Mouse (Mus musculus) embryonic stem cell, embryonic (primary cell): ENCODE results near the gene Aven.
"Not testable (repeated sequence)": the region's sequence is repeated elsewhere in the genome, so short reads cannot be mapped to it uniquely, and the experiment has no call there.

Source experiments
- CTCF ChIA-PET, 4 experiments: fragments of 300-600 bp in 2 of 4; fragments of 350-600 bp in 2 of 4; sonication (Branson Sonifier 250); formaldehyde crosslinking; loops; one replicate each; lab custom pipeline; 2022; ENCODE audit warnings: inconsistent platforms in 2 of 4; lab: Charles Lee
- POLR2A ChIA-PET, 4 experiments: fragments of 300-600 bp in 2 of 4; fragments of 350-600 bp in 2 of 4; sonication (Branson Sonifier 250); formaldehyde crosslinking; loops; one replicate each; lab custom pipeline; 2022; ENCODE audit warnings: antibody characterized with exemption in 4 of 4, inconsistent platforms in 1 of 4; lab: Charles Lee

Aven gene

DNA sequence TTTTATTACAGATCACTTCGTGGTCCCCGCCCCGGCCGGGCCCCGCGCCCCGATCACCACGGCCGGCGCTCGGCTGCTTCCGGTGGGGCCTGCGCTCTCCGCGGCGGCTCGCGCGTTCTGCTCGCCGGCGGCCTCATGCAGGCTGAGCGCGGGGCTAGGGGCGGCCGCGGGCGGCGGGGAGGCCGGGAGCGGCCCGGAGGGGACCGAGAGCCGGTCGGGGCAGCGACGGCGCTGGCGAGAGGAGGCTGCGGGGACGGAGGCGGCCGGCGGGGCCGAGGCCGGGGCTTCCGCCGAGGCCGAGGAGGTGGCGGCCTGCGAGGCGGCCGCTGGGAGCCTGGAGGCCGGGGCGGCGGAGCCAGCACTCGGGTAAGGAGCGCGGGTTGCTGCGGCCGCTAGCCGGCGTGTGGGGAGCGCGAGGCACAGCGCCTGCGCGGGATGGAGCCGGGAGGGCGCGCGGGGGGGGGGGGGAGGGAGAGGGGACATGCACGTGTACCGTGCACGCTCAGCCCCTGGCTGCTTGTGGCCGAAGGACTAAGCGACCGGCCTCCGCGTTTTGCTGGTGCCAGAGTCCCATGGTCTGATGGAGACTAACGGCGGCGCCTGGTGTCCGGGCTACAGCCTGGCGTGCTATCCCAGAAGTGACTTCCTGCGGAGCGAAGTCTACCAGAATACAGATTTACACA, at the start of gene Aven:
Gene Aven (plus strand): TSS at position 109 of the 683 bp plus-strand sequence.
- ChIA-PET POLR2A (interaction anchor here (0.7 to 2.1 kb wide), 13 partner anchors 8 to 1262 kb away, joined by 3 to 11 read pairs (median 3); partner anchors contain the start of genes Emc7 (in 2 of the 4) and Katnbl1 (in 1 of the 4)), CTCF (interaction anchor here in 2 of 4 experiments (0.8 to 1.0 kb wide), 2 partner anchors 8 to 105 kb away, joined by 3 to 4 read pairs; no protein-coding TSS in a partner anchor)

GRCm38 (mm10) chr2:112443491-112443890, 49.3 kb upstream of the Aven start:
- ChIA-PET POLR2A (interaction anchor here in 3 of 4 experiments (0.6 to 2.5 kb wide), 6 partner anchors 10 to 512 kb away, joined by 3 to 11 read pairs (median 4); partner anchors contain the start of gene Emc7 (in 2 of the 3)), CTCF (no interaction called here)

GRCm38 (mm10) chr2:112445511-112445910, 47.3 kb upstream of the Aven start:
- POLR2A ChIA-PET: interaction anchor here in 1 of 4 experiments (1.6 kb wide), 1 partner anchor 9 kb away, joined by 3 read pairs; the partner anchor contains the start of gene Emc7
- CTCF ChIA-PET: no interaction called here

- ChIA-PET CTCF (interaction anchor here in 2 of 4 experiments (1.5 to 2.1 kb wide), 2 partner anchors 69 kb away, joined by 3 to 10 read pairs; partner anchors contain the start of gene Katnbl1 (in 2 of the 2)), POLR2A (interaction anchor here in 2 of 4 experiments (0.6 to 0.8 kb wide), 2 partner anchors 81 to 96 kb away, joined by 3 read pairs; partner anchors contain the start of gene Emc4 (in 1 of the 2))
Observed at GRCm38 (mm10) chr2:112448046-112448445, 44.7 kb upstream of the Aven start.

GRCm38 (mm10) chr2:112448510-112449059, 44.2 kb upstream of the Aven start:
- ChIA-PET POLR2A (interaction anchor here in 1 of 4 experiments (0.5 to 0.8 kb wide), 3 partner anchors 80 to 183 kb away, joined by 3 read pairs; partner anchors contain the start of genes Emc4 and Slc12a6), CTCF (interaction anchor here in 2 of 4 experiments (0.7 to 2.1 kb wide), 3 partner anchors 69 to 1614 kb away, joined by 3 to 10 read pairs (median 3); partner anchors contain the start of gene Katnbl1 (in 2 of the 2))

DNA sequence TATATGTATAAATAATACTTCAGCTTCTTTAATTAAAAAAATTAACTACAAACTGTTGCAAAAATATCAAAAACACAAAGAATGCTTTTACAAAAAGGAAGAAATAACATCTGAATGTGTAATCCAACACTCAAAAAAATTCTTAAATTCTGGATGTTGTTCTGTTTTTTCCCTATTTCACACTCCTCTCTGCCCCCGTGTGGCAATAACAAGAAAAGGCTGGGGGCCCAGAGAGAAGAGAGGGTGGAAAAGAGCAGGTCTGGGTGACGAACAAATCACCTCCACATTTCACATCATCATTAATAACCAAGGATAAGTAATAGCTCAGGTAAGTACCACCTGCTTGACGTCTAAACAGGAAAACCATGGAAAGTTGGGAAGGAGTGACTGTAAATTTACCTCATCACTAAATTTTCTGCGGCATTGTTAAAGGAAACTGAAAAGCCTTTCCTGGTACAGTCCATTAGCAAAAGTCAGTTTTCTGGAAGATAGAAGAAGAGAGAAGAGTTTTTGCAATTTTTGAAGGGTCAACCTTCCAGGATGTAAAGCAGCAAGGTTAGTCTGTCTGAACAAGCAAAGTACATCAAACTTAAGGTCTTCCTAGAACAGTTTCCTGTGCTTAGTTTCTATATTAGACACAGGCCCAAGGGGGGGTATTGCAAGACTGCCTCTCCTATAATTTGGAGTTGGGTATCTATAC, 43.0 kb upstream of the Aven start:
- CTCF ChIA-PET: interaction anchor here in 1 of 4 experiments (1.5 kb wide), 1 partner anchor 71 kb away, joined by 3 read pairs; the partner anchor contains the start of gene Katnbl1
- POLR2A ChIA-PET: interaction anchor here in 2 of 4 experiments (0.6 to 2.0 kb wide), 3 partner anchors 48 to 211 kb away, joined by 3 to 9 read pairs (median 4); partner anchors contain the start of genes Emc4 (in 1 of the 2) and Lpcat4 (in 1 of the 2)

- CTCF ChIA-PET: not testable (repeated sequence)
- POLR2A ChIA-PET: interaction anchor here in 1 of 4 experiments (0.9 to 3.4 kb wide), 2 partner anchors 67 to 74 kb away, joined by 3 to 23 read pairs; partner anchors contain the start of gene Katnbl1
Observed at GRCm38 (mm10) chr2:112452513-112452912, 40.3 kb upstream of the Aven start.

- ChIA-PET POLR2A (interaction anchor here (0.6 to 3.4 kb wide), 74 partner anchors 8 to 1379 kb away, joined by 3 to 50 read pairs (median 4); partner anchors contain the start of genes Emc4 (in 4 of the 4), Katnbl1 (in 3 of the 4), Slc12a6 (in 2 of the 4) and Aven (in 1 of the 4)), CTCF (interaction anchor here in 3 of 4 experiments (0.6 to 1.6 kb wide), 3 partner anchors 75 to 305 kb away, joined by 3 to 12 read pairs (median 6); partner anchors contain the start of gene Katnbl1 (in 2 of the 3))
Observed at GRCm38 (mm10) chr2:112454125-112454861, 38.5 kb upstream of the Aven start.

GRCm38 (mm10) chr2:112454862-112455564, 37.8 kb upstream of the Aven start, which contains the start of gene Emc7:
Gene Emc7, plus strand, starts transcription at chr2:112454997.
- ChIA-PET CTCF (interaction anchor here in 2 of 4 experiments (0.9 to 1.6 kb wide), 2 partner anchors 76 kb away, joined by 6 to 12 read pairs; partner anchors contain the start of gene Katnbl1 (in 2 of the 2)), POLR2A (interaction anchor here (0.6 to 3.4 kb wide), 73 partner anchors 8 to 985 kb away, joined by 3 to 50 read pairs (median 5); partner anchors contain the start of genes Emc4 (in 4 of the 4), Katnbl1 (in 3 of the 4), Slc12a6 (in 2 of the 4) and Aven (in 1 of the 4))

- POLR2A ChIA-PET: interaction anchor here in 3 of 4 experiments (0.6 to 2.8 kb wide), 6 partner anchors 69 to 352 kb away, joined by 3 to 8 read pairs (median 4); partner anchors contain the start of genes Emc4 (in 1 of the 3) and Katnbl1 (in 1 of the 3)
- CTCF ChIA-PET: interaction anchor here in 2 of 4 experiments (0.6 to 0.7 kb wide), 2 partner anchors 9 to 195 kb away, joined by 3 read pairs; no protein-coding TSS in a partner anchor
Observed at GRCm38 (mm10) chr2:112460557-112460956, 32.2 kb upstream of the Aven start.

- ChIA-PET CTCF (interaction anchor here in 2 of 4 experiments (0.9 to 1.9 kb wide), 2 partner anchors 9 to 90 kb away, joined by 3 to 5 read pairs; partner anchors contain the start of gene Katnbl1 (in 1 of the 2)), POLR2A (interaction anchor here in 2 of 4 experiments (1.1 to 1.6 kb wide), 4 partner anchors 15 to 204 kb away, joined by 3 to 6 read pairs (median 4); partner anchors contain the start of gene Emc7 (in 1 of the 2))
Observed at GRCm38 (mm10) chr2:112469542-112469941, 23.2 kb upstream of the Aven start.

- POLR2A ChIA-PET: interaction anchor here in 1 of 4 experiments (0.7 kb wide), 1 partner anchor 796 kb away, joined by 3 read pairs; no protein-coding TSS in a partner anchor
- CTCF ChIA-PET: interaction anchor here in 1 of 4 experiments (0.7 to 1.9 kb wide), 2 partner anchors 21 to 92 kb away, joined by 3 to 5 read pairs; partner anchors contain the start of gene Katnbl1
Observed at GRCm38 (mm10) chr2:112470961-112471381, 21.8 kb upstream of the Aven start.

GRCm38 (mm10) chr2:112472076-112472475, 20.7 kb upstream of the Aven start:
- ChIA-PET POLR2A (no interaction called here), CTCF (no interaction called here)

DNA sequence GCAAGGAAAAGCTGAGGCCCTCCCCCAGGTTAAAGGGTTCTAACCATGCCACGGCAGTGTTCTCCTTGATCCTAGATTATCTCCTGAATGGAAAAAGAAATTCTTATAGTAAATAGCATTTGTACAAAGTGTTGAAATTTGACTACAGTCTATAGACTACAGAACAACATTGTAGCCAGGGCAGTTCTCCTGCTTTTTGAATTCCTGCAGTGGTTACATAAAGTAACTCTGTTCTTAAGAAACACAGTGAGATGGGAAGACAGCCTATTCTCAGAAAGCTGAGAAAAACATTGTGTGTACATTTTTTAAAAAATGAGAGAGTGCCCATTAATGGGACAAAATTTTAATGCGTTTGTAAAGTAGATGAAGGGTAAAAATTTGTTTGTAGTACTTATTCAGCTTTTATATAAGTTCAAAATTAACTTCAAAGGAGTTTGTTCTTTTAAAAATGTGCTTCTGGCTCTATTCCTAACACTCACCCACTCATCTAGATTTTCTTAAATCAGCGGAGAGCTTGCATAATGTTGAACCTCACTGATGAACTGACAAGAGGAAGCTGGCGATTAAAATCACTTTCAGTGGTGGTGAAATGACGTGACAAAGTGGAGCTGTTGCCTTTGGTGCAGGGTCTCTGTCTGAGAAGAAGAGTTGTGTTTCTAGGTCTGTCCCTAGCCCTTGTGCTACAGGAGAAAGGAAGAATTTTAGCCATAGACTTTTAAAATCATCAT, 17.6 kb upstream of the Aven start:
- ChIA-PET CTCF (no interaction called here), POLR2A (interaction anchor here in 2 of 4 experiments (1.0 to 2.5 kb wide), 3 partner anchors 17 to 107 kb away, joined by 3 to 9 read pairs (median 3); partner anchors contain the start of genes Aven (in 1 of the 2), Emc4 (in 1 of the 2) and Katnbl1 (in 1 of the 2))

DNA sequence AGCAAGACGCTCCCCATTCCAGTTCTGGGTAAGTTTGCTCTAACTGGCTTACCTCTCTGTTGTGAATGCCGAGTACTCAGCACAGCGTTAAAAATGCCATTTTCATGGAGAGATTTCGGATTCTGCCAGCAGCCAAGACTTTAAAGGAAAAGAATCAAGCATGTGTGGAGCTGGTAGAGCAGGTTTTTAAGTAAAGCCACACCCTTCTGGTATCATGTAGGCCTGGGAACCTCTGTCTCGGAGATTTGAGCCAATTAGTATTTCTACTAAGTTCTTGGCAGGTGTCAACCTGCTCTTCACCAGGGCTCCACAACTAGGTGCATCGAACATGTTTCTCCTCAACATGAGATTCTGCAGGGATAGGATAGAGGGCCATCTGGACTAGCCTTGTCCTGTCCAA, 16.2 kb upstream of the Aven start:
- POLR2A ChIA-PET: interaction anchor here in 1 of 4 experiments (2.0 kb wide), 1 partner anchor 15 kb away, joined by 5 read pairs; no protein-coding TSS in a partner anchor
- CTCF ChIA-PET: no interaction called here
